Mouse (Mus musculus): ENCODE results near the gene Btbd11.

GRCm38 (mm10) chr10:85638141-85638540 lies 251.5 kb downstream of the Btbd11 start:
- TF ChIP-seq CTCF (conservative IDR thresholded peaks at IDR 0.05; ENCODE audit: low read length), result no peak
- no peak for TF ChIP-seq NANOG (IDR thresholded peaks at IDR 0.05; ENCODE audit: borderline replicate concordance, low read length)
- no peak for TF ChIP-seq POU5F1 (IDR thresholded peaks at IDR 0.05; ENCODE audit: borderline replicate concordance, low read length)

Data from E14TG2a.4 (cell line).